Comparison of ENCODE assay signal across 8 mouse cellular contexts in genomic region chr4:8232393-8233111, GRCm38 (mm10). TPM values are rescaled to one million over a fixed set of nuclear protein-coding genes. Genes with fewer than 3 reads are reported as not detected.
DNase-seq lines count a peak whose midpoint lies in the region; ATAC-seq lines count a peak whose summit lies in the region.
"Had no signal": no experiment of that assay in that cellular context is flagged by ENCODE, and none has a peak within 500 bp of the region (broad histone marks: within the 10 kb centered on the region; RNA-seq: fewer than 3 reads in every experiment).

No protein-coding gene starts in this region.

- no peak overlapping the region for H3K4me2 ChIP-seq in neural tube, embryonic 14.5 days (ENCODE audit: low read depth, low read length)
- no peak overlapping the region for H3K4me2 ChIP-seq in neural tube, embryonic 15.5 days
- H3K4me2 ChIP-seq in heart, embryonic 15.5 days = peak overlapping the region; percentile 9; the same call in 1 of the 2 replicates
- no peak overlapping the region for H3K4me2 ChIP-seq in kidney, embryonic 16.5 days (replicated peaks; ENCODE audit: low read depth, low read length)

- no peak overlapping the region for H3K9ac ChIP-seq in neural tube, embryonic 14.5 days (replicated peaks; ENCODE audit: low read depth, low read length)
- no peak overlapping the region for H3K9ac ChIP-seq in neural tube, embryonic 15.5 days (replicated peaks)
- no peak overlapping the region; the same call in 1 of the 2 replicates for H3K9ac ChIP-seq in heart, embryonic 15.5 days
- no peak overlapping the region for H3K9ac ChIP-seq in kidney, embryonic 16.5 days (replicated peaks; ENCODE audit: low read length)

- H3K9me3 ChIP-seq in neural tube, embryonic 14.5 days (ENCODE audit: control insufficient read depth, low read length) = no peaks in the 10 kb centered on the region
- H3K9me3 ChIP-seq in neural tube, embryonic 15.5 days (replicated peaks) = no peaks in the 10 kb centered on the region
- H3K9me3 ChIP-seq in heart, embryonic 15.5 days (replicated peaks) = no peaks in the 10 kb centered on the region
- no peaks in the 10 kb centered on the region for H3K9me3 ChIP-seq in kidney, embryonic 16.5 days (ENCODE audit: low read length)

- peak; percentile 39; the same call in 1 of the 2 replicates for ATAC-seq in neural tube, embryonic 14.5 days (ENCODE audit: low read depth)
- no peak for ATAC-seq in neural tube, embryonic 15.5 days (ENCODE audit: low FRiP score)
- peak; percentile 74 for ATAC-seq in heart, embryonic 15.5 days (replicated peaks; ENCODE audit: insufficient number of reproducible peaks, insufficient read depth, low FRiP score, low read depth)
- peak; percentile 49; the same call in 1 of the 2 replicates for ATAC-seq in kidney, embryonic 16.5 days (ENCODE audit: low FRiP score, low TSS enrichment)
- ATAC-seq: forebrain, embryonic 16.5 days had no signal

- no peaks in the 10 kb centered on the region for H3K4me1 ChIP-seq in neural tube, embryonic 14.5 days (ENCODE audit: control insufficient read depth, insufficient read depth, low read length)
- no peaks in the 10 kb centered on the region for H3K4me1 ChIP-seq in neural tube, embryonic 15.5 days
- peaks cover 9% of the 10 kb centered on the region for H3K4me1 ChIP-seq in heart, embryonic 15.5 days (replicated peaks)
- H3K4me1 ChIP-seq in kidney, embryonic 16.5 days (ENCODE audit: insufficient read depth, low read length) = peaks cover 8% of the 10 kb centered on the region; the same call in 1 of the 2 replicates

- no peak for DNase-seq in frontal cortex, postnatal 14 days (ENCODE audit: low spot score in 2 of 2)
- DNase-seq in frontal cortex, adult 2 months (ENCODE audit: extremely low spot score in 1 of 2, low spot score in 1 of 2) = no peak
- no peak for DNase-seq in right cerebral cortex, postnatal 4 days

- no peak overlapping the region for H3K27ac ChIP-seq in neural tube, embryonic 14.5 days (ENCODE audit: low read depth, low read length)
- H3K27ac ChIP-seq in neural tube, embryonic 15.5 days (replicated peaks) = no peak overlapping the region
- peak overlapping the region; percentile 49 for H3K27ac ChIP-seq in heart, embryonic 15.5 days
- no peak overlapping the region; the same call in 1 of the 2 replicates for H3K27ac ChIP-seq in kidney, embryonic 16.5 days (ENCODE audit: low read length)

- H3K36me3 ChIP-seq in neural tube, embryonic 14.5 days (ENCODE audit: control insufficient read depth, insufficient read depth, low read length) = no peaks in the 10 kb centered on the region
- H3K36me3 ChIP-seq in neural tube, embryonic 15.5 days = no peaks in the 10 kb centered on the region
- no peaks in the 10 kb centered on the region for H3K36me3 ChIP-seq in heart, embryonic 15.5 days
- no peaks in the 10 kb centered on the region for H3K36me3 ChIP-seq in kidney, embryonic 16.5 days (ENCODE audit: insufficient read depth, low read length)

- 72% methylated on average over 12 of the region's 12 CpGs for WGBS in neural tube, embryonic 14.5 days
- WGBS in neural tube, embryonic 15.5 days = 70% methylated on average over 12 of the region's 12 CpGs
- 41% methylated on average over 12 of the region's 12 CpGs for WGBS in heart, embryonic 15.5 days
- WGBS in kidney, embryonic 16.5 days = 44% methylated on average over 12 of the region's 12 CpGs

- H3K27me3 ChIP-seq in neural tube, embryonic 14.5 days (ENCODE audit: control insufficient read depth, insufficient read depth, low read length) = no peaks in the 10 kb centered on the region
- no peaks in the 10 kb centered on the region; the same call in 1 of the 2 replicates for H3K27me3 ChIP-seq in neural tube, embryonic 15.5 days (replicated peaks)
- no peaks in the 10 kb centered on the region for H3K27me3 ChIP-seq in heart, embryonic 15.5 days
- H3K27me3 ChIP-seq in kidney, embryonic 16.5 days (ENCODE audit: insufficient read depth, low read length) = no peaks in the 10 kb centered on the region

- no peak overlapping the region for H3K4me3 ChIP-seq in neural tube, embryonic 14.5 days (ENCODE audit: low read depth, low read length)
- no peak overlapping the region for H3K4me3 ChIP-seq in neural tube, embryonic 15.5 days (replicated peaks)
- H3K4me3 ChIP-seq in heart, embryonic 15.5 days = no peak overlapping the region
- H3K4me3 ChIP-seq in kidney, embryonic 16.5 days (ENCODE audit: low read length) = no peak overlapping the region

RNA-seq across cellular contexts. Expression of gene Car8, which starts 6.3 kb away (rescaled TPM):
- polyA plus RNA-seq in neural tube, embryonic 14.5 days (2014; fragmentation: Nextera tagmentation; extraction: Ambion mirVana) = 2.8 and 4.4 TPM in 2 replicates
- 6.4 and 9.9 TPM in 2 replicates for polyA plus RNA-seq in neural tube, embryonic 15.5 days (2015; fragmentation: Nextera tagmentation; extraction: Ambion mirVana)
- 10.2 and 11.5 TPM in 2 replicates for polyA plus RNA-seq in heart, embryonic 15.5 days (2015; fragmentation: Nextera tagmentation; extraction: Ambion mirVana)
- polyA plus RNA-seq in kidney, embryonic 16.5 days (2015; fragmentation: Nextera tagmentation; extraction: Ambion mirVana) = 13.3 and 13.5 TPM in 2 replicates
- polyA plus RNA-seq in frontal cortex, adult 2 months (2012; rRNA removed) = 7.5 and 8.5 TPM in 2 replicates
